In genomic region chr9:32585357-32585756, GRCm38 (mm10) we compare ENCODE assay signal across 8 mouse cellular contexts. TPM values are rescaled to one million over a fixed set of nuclear protein-coding genes. Genes with fewer than 3 reads are reported as not detected.
DNase-seq lines count a peak whose midpoint lies in the region; ATAC-seq and TF ChIP-seq lines count a peak whose summit lies in the region.

No protein-coding gene starts in this region.

- no peaks in the 10 kb centered on the region for H3K27me3 ChIP-seq in lung, embryonic 16.5 days (ENCODE audit: control insufficient read depth, insufficient read depth, low read depth, low read length)

- DNase-seq in gastrocnemius, adult 2 months: peak; percentile 27
- no peak for DNase-seq in gastrocnemius, postnatal 36 days
- no peak for DNase-seq in lung, adult 18-20 months
- DNase-seq in R1 (ENCODE audit: low read depth, low spot score): peak; percentile 29
- DNase-seq in retina, embryonic 14.5 days (ENCODE audit: low spot score): peak; percentile 62
- DNase-seq in left cerebral cortex, adult 8-10 months (ENCODE audit: low spot score in 2 of 2): no peak
- no peak for DNase-seq in frontal cortex, postnatal 36 days (ENCODE audit: low spot score in 2 of 2)

- no peaks in the 10 kb centered on the region for H3K9me3 ChIP-seq in lung, embryonic 16.5 days (ENCODE audit: control insufficient read depth, low read length)

- peak; percentile 66 for TF ChIP-seq CTCF in gastrocnemius, adult 2 months (IDR thresholded peaks at IDR 0.05)

- H3K27ac ChIP-seq in gastrocnemius, adult 2 months: no peak overlapping the region
- H3K27ac ChIP-seq in lung, embryonic 16.5 days (ENCODE audit: low read length): no peak overlapping the region

- H3K4me2 ChIP-seq in lung, embryonic 16.5 days (ENCODE audit: low read depth, low read length): no peak overlapping the region

- intact Hi-C loops in gastrocnemius, adult 2 months (cut with DNase I): loop anchor here (5.0 kb wide), 1 partner anchor 178 kb away; no protein-coding TSS in a partner anchor
- intact Hi-C loops in gastrocnemius, postnatal 36 days (cut with DNase I): loop anchor here (5.0 kb wide), 1 partner anchor 178 kb away; no protein-coding TSS in a partner anchor

- 0 out of 2 replicates have a peak, but pooled peaks cover 2% of the 10 kb centered on the region for H3K4me1 ChIP-seq in lung, embryonic 16.5 days (replicated peaks; ENCODE audit: control insufficient read depth, insufficient read depth, low read length)

- WGBS in lung, embryonic 16.5 days: 49% methylated on average over 7 of the region's 7 CpGs

- no peaks in the 10 kb centered on the region for H3K36me3 ChIP-seq in lung, embryonic 16.5 days (ENCODE audit: control insufficient read depth, insufficient read depth, low read length)

- ATAC-seq in lung, embryonic 16.5 days (ENCODE audit: low read depth): 0 out of 2 replicates have a peak, but pooled peaks have one; percentile 60

- H3K9ac ChIP-seq in lung, embryonic 16.5 days (ENCODE audit: low read length): no peak overlapping the region

- no peak overlapping the region for H3K4me3 ChIP-seq in gastrocnemius, adult 2 months
- no peak overlapping the region for H3K4me3 ChIP-seq in lung, embryonic 16.5 days (ENCODE audit: low read length)

RNA-seq across cellular contexts. Expression of gene Fli1, which starts 42.7 kb away (rescaled TPM):
- 1 to 10 TPM; 7.9 to 8.5 TPM for total RNA-seq in gastrocnemius, adult 2 months (2021)
- 1 to 10 TPM; 6.8 to 9.1 TPM for total RNA-seq in gastrocnemius, postnatal 36 days (2021)
- 32.8 and 34.9 TPM in 2 replicates for polyA plus RNA-seq in lung, embryonic 16.5 days (2015; fragmentation: Nextera tagmentation; extraction: Ambion mirVana)
- 1 to 10 TPM; 4.2 to 7.7 (median 6.6) TPM for total RNA-seq in left cerebral cortex, adult 8-10 months (2022)

RNA-seq across cellular contexts. Expression of gene Ets1, which starts 50.7 kb away (rescaled TPM):
- 10 to 100 TPM; 11.6 to 11.7 TPM for total RNA-seq in gastrocnemius, adult 2 months (2021)
- 10 to 100 TPM; 17.2 to 17.4 TPM for total RNA-seq in gastrocnemius, postnatal 36 days (2021)
- polyA plus RNA-seq in lung, embryonic 16.5 days (2015; fragmentation: Nextera tagmentation; extraction: Ambion mirVana): 108 and 115 TPM in 2 replicates
- 10 to 100 TPM in 3 of 4 experiments, 1 to 10 TPM in 1; 9.7 to 11.3 (median 10.7) TPM for total RNA-seq in left cerebral cortex, adult 8-10 months (2022)

Comparison
In these comparisons a context has a peak if more than half of its experiments do, and no peak if none do; other contexts are left out.
1. DNase-seq: peak in gastrocnemius, adult 2 months (single experiment), R1 (single experiment) and retina, embryonic 14.5 days (single experiment); none in gastrocnemius, postnatal 36 days (0 of 2), lung, adult 18-20 months (0 of 2), left cerebral cortex, adult 8-10 months (0 of 2) and frontal cortex, postnatal 36 days (0 of 2).